ENCODE assay signal across 26 mouse cellular contexts in the genomic region with DNA sequence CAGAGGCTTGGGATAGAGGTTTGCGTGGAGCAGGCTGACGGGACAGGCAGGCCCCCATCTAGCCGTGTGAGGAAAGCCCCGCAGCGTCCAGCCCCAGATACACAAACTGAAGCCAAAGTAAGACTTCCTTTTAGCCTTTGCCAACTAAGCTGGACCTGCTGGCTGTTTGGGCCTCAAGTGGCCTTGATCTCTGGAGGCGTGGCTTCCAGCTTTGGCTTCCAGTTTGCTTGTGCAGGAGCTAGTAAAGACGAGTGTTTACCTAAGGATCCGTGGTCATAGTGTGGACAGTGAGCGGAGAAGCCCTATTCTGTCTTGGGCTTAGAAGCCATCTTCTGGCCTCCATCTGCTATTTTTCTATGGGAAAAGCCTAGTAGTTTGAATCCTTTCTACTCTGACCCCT. TPM values are rescaled to one million over a fixed set of nuclear protein-coding genes. Genes with fewer than 3 reads are reported as not detected.
DNase-seq lines count a peak whose midpoint lies in the region; ATAC-seq and TF ChIP-seq lines count a peak whose summit lies in the region.
"Had no signal": no experiment of that assay in that cellular context is flagged by ENCODE, and none has a peak within 500 bp of the region (broad histone marks: within the 10 kb centered on the region; RNA-seq: fewer than 3 reads in every experiment).

No protein-coding gene starts in this region.

- H3K27me3 ChIP-seq in liver, postnatal 0 days (ENCODE audit: insufficient read depth, low read length): no peaks in the 10 kb centered on the region
- H3K27me3 ChIP-seq in liver, embryonic 11.5 days (replicated peaks; ENCODE audit: control insufficient read depth, insufficient read depth, low read length): no peaks in the 10 kb centered on the region
- no peaks in the 10 kb centered on the region for H3K27me3 ChIP-seq in neural tube, embryonic 15.5 days (replicated peaks)
- H3K27me3 ChIP-seq: embryonic facial prominence, embryonic 12.5 days; limb, embryonic 15.5 days; lung, embryonic 15.5 days had no signal

- no peak for ATAC-seq in liver, postnatal 0 days
- ATAC-seq in liver, embryonic 11.5 days (replicated peaks; ENCODE audit: low FRiP score): no peak
- ATAC-seq in neural tube, embryonic 15.5 days (ENCODE audit: low FRiP score): no peak
- ATAC-seq: forebrain, embryonic 14.5 days had no signal

- H3K9me3 ChIP-seq in liver, postnatal 0 days (ENCODE audit: low read length): no peaks in the 10 kb centered on the region
- H3K9me3 ChIP-seq in liver, embryonic 11.5 days (ENCODE audit: control insufficient read depth, low read length): no peaks in the 10 kb centered on the region
- H3K9me3 ChIP-seq in neural tube, embryonic 15.5 days (replicated peaks): no peaks in the 10 kb centered on the region
- H3K9me3 ChIP-seq: embryonic facial prominence, embryonic 12.5 days; heart, embryonic 10.5 days; limb, embryonic 15.5 days; lung, embryonic 15.5 days; megakaryocyte, embryonic 14.5 days had no signal

- peaks cover 18% of the 10 kb centered on the region for H3K4me1 ChIP-seq in liver, postnatal 0 days (ENCODE audit: insufficient read depth)
- H3K4me1 ChIP-seq in liver, embryonic 11.5 days (replicated peaks; ENCODE audit: control insufficient read depth, insufficient read depth, low read length): peaks cover 8% of the 10 kb centered on the region
- H3K4me1 ChIP-seq in neural tube, embryonic 15.5 days: no peaks in the 10 kb centered on the region
- H3K4me1 ChIP-seq: embryonic facial prominence, embryonic 12.5 days had no signal

- H3K9ac ChIP-seq in liver, postnatal 0 days (replicated peaks): no peak overlapping the region
- no peak overlapping the region for H3K9ac ChIP-seq in liver, embryonic 11.5 days (ENCODE audit: low read depth, low read length)
- H3K9ac ChIP-seq in neural tube, embryonic 15.5 days (replicated peaks): no peak overlapping the region
- H3K9ac ChIP-seq: embryonic facial prominence, embryonic 12.5 days; limb, embryonic 15.5 days; lung, embryonic 15.5 days had no signal

- 0 out of 2 replicates have a peak overlapping the region, but pooled peaks have one; percentile 16 for H3K27ac ChIP-seq in liver, postnatal 0 days (ENCODE audit: low read depth)
- H3K27ac ChIP-seq in liver, embryonic 11.5 days (ENCODE audit: low read depth, low read length): no peak overlapping the region
- no peak overlapping the region for H3K27ac ChIP-seq in neural tube, embryonic 15.5 days (replicated peaks)
- H3K27ac ChIP-seq: embryonic facial prominence, embryonic 12.5 days; heart, embryonic 10.5 days; kidney, postnatal 0 days; limb, embryonic 15.5 days; lung, embryonic 15.5 days had no signal

- DNase-seq in liver, postnatal 0 days: no peak
- no peak for DNase-seq in liver, embryonic 11.5 days (ENCODE audit: low spot score)
- DNase-seq in thymus, postnatal 4 days: peak; percentile 7
- DNase-seq in thymus, postnatal 36 days: no peak
- peak; percentile 46 for DNase-seq in adrenal gland, postnatal 25 days
- no peak for DNase-seq in layer of hippocampus, postnatal 10 days (ENCODE audit: low spot score in 2 of 2)
- DNase-seq: cerebellum, adult 9-10 months; kidney, adult 11 months had no signal

- no peaks in the 10 kb centered on the region for H3K36me3 ChIP-seq in liver, postnatal 0 days (replicated peaks; ENCODE audit: insufficient read depth, low read length)
- no peaks in the 10 kb centered on the region for H3K36me3 ChIP-seq in liver, embryonic 11.5 days (ENCODE audit: control insufficient read depth, insufficient read depth, low read length)
- H3K36me3 ChIP-seq in neural tube, embryonic 15.5 days: no peaks in the 10 kb centered on the region
- H3K36me3 ChIP-seq: embryonic facial prominence, embryonic 12.5 days; heart, embryonic 10.5 days; limb, embryonic 15.5 days; lung, embryonic 15.5 days had no signal

- H3K4me2 ChIP-seq in liver, postnatal 0 days (ENCODE audit: low read depth, low read length): no peak overlapping the region; the same call in 1 of the 2 replicates
- no peak overlapping the region for H3K4me2 ChIP-seq in liver, embryonic 11.5 days
- H3K4me2 ChIP-seq in neural tube, embryonic 15.5 days: no peak overlapping the region
- H3K4me2 ChIP-seq: embryonic facial prominence, embryonic 12.5 days; limb, embryonic 15.5 days; lung, embryonic 15.5 days had no signal

- H3K4me3 ChIP-seq in liver, postnatal 0 days (ENCODE audit: low read depth, low read length): no peak overlapping the region
- H3K4me3 ChIP-seq in liver, embryonic 11.5 days (ENCODE audit: low read depth, low read length): no peak overlapping the region
- no peak overlapping the region for H3K4me3 ChIP-seq in neural tube, embryonic 15.5 days (replicated peaks)
- H3K4me3 ChIP-seq: embryonic facial prominence, embryonic 12.5 days; erythroblast, embryonic 14.5 days; heart, embryonic 10.5 days; limb, embryonic 15.5 days; lung, embryonic 15.5 days; megakaryocyte, embryonic 14.5 days had no signal

- TF ChIP-seq EP300 in liver, postnatal 0 days (IDR thresholded peaks at IDR 0.05; ENCODE audit: low read depth): no peak

- 56% methylated on average over 9 of the region's 9 CpGs for WGBS in liver, postnatal 0 days (ENCODE audit: insufficient replicate concordance)
- WGBS in liver, embryonic 11.5 days: 75% methylated on average over 9 of the region's 9 CpGs
- WGBS in neural tube, embryonic 15.5 days: 92% methylated on average over 9 of the region's 9 CpGs

- no peak for TF ChIP-seq CTCF in liver, postnatal 0 days (IDR thresholded peaks at IDR 0.05; ENCODE audit: low read depth)

RNA-seq across cellular contexts. Expression of a gene that starts 16.7 kb away (rescaled TPM):
- 0.78 and 0.89 TPM in 2 replicates for polyA plus RNA-seq in liver, postnatal 0 days (2015; fragmentation: Nextera tagmentation; extraction: Ambion mirVana)
- 0.12 and 0.19 TPM in 2 replicates for polyA plus RNA-seq in liver, embryonic 11.5 days (2014; fragmentation: Nextera tagmentation; extraction: Ambion mirVana)
- total RNA-seq in adrenal gland, postnatal 25 days (2021): not detected in 2 replicates
- polyA plus RNA-seq in neural tube, embryonic 15.5 days (2015; fragmentation: Nextera tagmentation; extraction: Ambion mirVana): 0.19 and 6.5 TPM in 2 replicates
- not detected for total RNA-seq in layer of hippocampus, postnatal 10 days (2021)
- total RNA-seq: gastrocnemius, postnatal 36 days; layer of hippocampus, adult 8-10 months; left cerebral cortex, adult 18-20 months; left cerebral cortex, postnatal 36 days; midbrain, postnatal 0 days had no signal
- polyA plus RNA-seq: cortical plate, adult 2 months; erythroblast, embryonic 14.5 days; heart, postnatal 0 days; testis, adult 2 months had no signal

RNA-seq across cellular contexts. Expression of a gene that starts 16.7 kb away (rescaled TPM):
- 49.4 and 57.7 TPM in 2 replicates for polyA plus RNA-seq in liver, postnatal 0 days (2015; fragmentation: Nextera tagmentation; extraction: Ambion mirVana)
- polyA plus RNA-seq in liver, embryonic 11.5 days (2014; fragmentation: Nextera tagmentation; extraction: Ambion mirVana): 5.4 and 6.0 TPM in 2 replicates
- 1.00 TPM in 1 of 2 replicates, not detected in the other for total RNA-seq in adrenal gland, postnatal 25 days (2021)
- 0.12 and 0.34 TPM in 2 replicates for polyA plus RNA-seq in neural tube, embryonic 15.5 days (2015; fragmentation: Nextera tagmentation; extraction: Ambion mirVana)
- under 1 TPM; 0.14 to 0.25 TPM for total RNA-seq in layer of hippocampus, postnatal 10 days (2021)
- total RNA-seq: gastrocnemius, postnatal 36 days had no signal
- polyA plus RNA-seq: embryonic facial prominence, embryonic 12.5 days; erythroblast, embryonic 14.5 days; forebrain, embryonic 14.5 days; hindbrain, embryonic 11.5 days had no signal

RNA-seq across cellular contexts. Expression of a gene that starts 58.7 kb away (rescaled TPM):
- 1.4 TPM in 2 replicates for polyA plus RNA-seq in liver, postnatal 0 days (2015; fragmentation: Nextera tagmentation; extraction: Ambion mirVana)
- polyA plus RNA-seq in liver, embryonic 11.5 days (2014; fragmentation: Nextera tagmentation; extraction: Ambion mirVana): 1.8 and 2.2 TPM in 2 replicates
- 1.2 TPM in 2 replicates for total RNA-seq in adrenal gland, postnatal 25 days (2021)
- 3.0 and 4.4 TPM in 2 replicates for polyA plus RNA-seq in neural tube, embryonic 15.5 days (2015; fragmentation: Nextera tagmentation; extraction: Ambion mirVana)
- 1 to 10 TPM; 1.9 to 2.1 TPM for total RNA-seq in layer of hippocampus, postnatal 10 days (2021)
- polyA plus RNA-seq: erythroblast, embryonic 14.5 days had no signal

RNA-seq across cellular contexts. Expression of a gene that starts 59.3 kb away (rescaled TPM):
- polyA plus RNA-seq in liver, postnatal 0 days (2015; fragmentation: Nextera tagmentation; extraction: Ambion mirVana): 20.0 and 21.1 TPM in 2 replicates
- polyA plus RNA-seq in liver, embryonic 11.5 days (2014; fragmentation: Nextera tagmentation; extraction: Ambion mirVana): 50.2 and 53.0 TPM in 2 replicates
- total RNA-seq in adrenal gland, postnatal 25 days (2021): 25.6 and 35.8 TPM in 2 replicates
- 37.7 and 39.2 TPM in 2 replicates for polyA plus RNA-seq in neural tube, embryonic 15.5 days (2015; fragmentation: Nextera tagmentation; extraction: Ambion mirVana)
- total RNA-seq in layer of hippocampus, postnatal 10 days (2021): 10 to 100 TPM; 33.8 to 45.6 TPM

Comparison
In these comparisons a context has a peak if more than half of its experiments do, and no peak if none do; other contexts are left out.
1. DNase-seq: peak in thymus, postnatal 4 days (single experiment) and adrenal gland, postnatal 25 days (single experiment); none in liver, postnatal 0 days (single experiment), liver, embryonic 11.5 days (single experiment), thymus, postnatal 36 days (0 of 2) and layer of hippocampus, postnatal 10 days (0 of 2).